Mouse (Mus musculus): ENCODE measurements around the gene Nutm1. TPM values are rescaled to one million over a fixed set of nuclear protein-coding genes. Genes with fewer than 3 reads are reported as not detected.

Nutm1 gene
- total and polyA plus RNA-seq, 3 experiments: 0.04 to 0.13 TPM; not detected in 1

GRCm38 (mm10) chr2:112246193-112246592 lies 12.9 kb downstream of the Nutm1 start:
- no peak overlapping the region for H3K27ac ChIP-seq (ENCODE audit: control insufficient read depth, low read depth, low read length)
- no peak overlapping the region for H3K4me3 ChIP-seq (ENCODE audit: control insufficient read depth in 1 of 2, insufficient read depth in 1 of 2, low read depth in 2 of 2, low read length in 2 of 2)
- no peaks in the 10 kb centered on the region for H3K4me1 ChIP-seq (ENCODE audit: control insufficient read depth in 1 of 2, insufficient read depth in 2 of 2, low read length in 2 of 2)
- no peaks in the 10 kb centered on the region for H3K36me3 ChIP-seq (ENCODE audit: control insufficient read depth in 1 of 2, insufficient read depth in 2 of 2, low read length in 2 of 2)
- no peaks in the 10 kb centered on the region for H3K27me3 ChIP-seq (ENCODE audit: control insufficient read depth in 1 of 2, insufficient read depth in 2 of 2, low read length in 2 of 2)
- no peak overlapping the region for H3K9ac ChIP-seq (ENCODE audit: control insufficient read depth, low read depth, low read length, poor library complexity, severe bottlenecking)
- no peak for DNase-seq (ENCODE audit: low read depth, low spot score)
- TF ChIP-seq MYB (IDR thresholded peaks at IDR 0.05; ENCODE audit: low read depth, low read length) (no peak), RCOR1 (IDR thresholded peaks at IDR 0.05; ENCODE audit: low read depth, low read length) (no peak), NELFE (IDR thresholded peaks at IDR 0.05; ENCODE audit: low read depth, low read length) (no peak), SMC3 (IDR thresholded peaks at IDR 0.05; ENCODE audit: low read depth, low read length) (no peak), TAL1 (IDR thresholded peaks at IDR 0.05; ENCODE audit: low read length) (no peak), USF1 (IDR thresholded peaks at IDR 0.05; ENCODE audit: low read depth, low read length) (no peak), SIN3A (IDR thresholded peaks at IDR 0.05; ENCODE audit: low read length) (no peak), ETS1 (IDR thresholded peaks at IDR 0.05; ENCODE audit: low read depth, low read length) (no peak), NRF1 (IDR thresholded peaks at IDR 0.05; ENCODE audit: insufficient read depth, low read depth, low read length, poor library complexity, severe bottlenecking) (no peak), UBTF (IDR thresholded peaks at IDR 0.05; ENCODE audit: borderline replicate concordance, insufficient read depth, low read depth, low read length) (no peak), MXI1 (IDR thresholded peaks at IDR 0.05; ENCODE audit: low read depth, low read length) (no peak), CTCF (IDR thresholded peaks at IDR 0.05 in 2 of 3, conservative IDR thresholded peaks at IDR 0.05 in 1 of 3; ENCODE audit: control insufficient read depth in 1 of 3, insufficient read depth in 1 of 3, low read depth in 2 of 3, low read length in 3 of 3, poor library complexity in 1 of 3, severe bottlenecking in 1 of 3) (no peak), RAD21 (IDR thresholded peaks at IDR 0.05; ENCODE audit: low read depth, low read length) (no peak), MYC (IDR thresholded peaks at IDR 0.05; ENCODE audit: low read depth, low read length) (no peak), POLR2A (IDR thresholded peaks at IDR 0.05; ENCODE audit: control insufficient read depth in 1 of 2, insufficient read depth in 1 of 2, low read depth in 1 of 2, low read length in 2 of 2, poor library complexity in 1 of 2) (no peak), GATA1 (IDR thresholded peaks at IDR 0.05; ENCODE audit: low read depth, low read length) (no peak), USF2 (IDR thresholded peaks at IDR 0.05; ENCODE audit: borderline replicate concordance in 1 of 2, insufficient read depth in 1 of 2, low read depth in 1 of 2, low read length in 2 of 2) (no peak), ZMIZ1 (IDR thresholded peaks at IDR 0.05; ENCODE audit: low read depth, low read length) (no peak)
- H3K9me3 ChIP-seq (replicated peaks; ENCODE audit: insufficient read depth, low read length): no peaks in the 10 kb centered on the region
- no peaks in the 10 kb centered on the region for H3K79me2 ChIP-seq (ENCODE audit: control insufficient read depth, insufficient read depth, low read length, poor library complexity)

GRCm38 (mm10) chr2:112245307-112245706 lies 13.8 kb downstream of the Nutm1 start:
- TF ChIP-seq MEF2A (IDR thresholded peaks at IDR 0.05; ENCODE audit: extremely low read depth, insufficient replicate concordance, low read depth, low read length, poor library complexity, severe bottlenecking) (no peak), MYB (IDR thresholded peaks at IDR 0.05; ENCODE audit: low read depth, low read length) (no peak), RAD21 (IDR thresholded peaks at IDR 0.05; ENCODE audit: low read depth, low read length) (no peak), UBTF (IDR thresholded peaks at IDR 0.05; ENCODE audit: borderline replicate concordance, insufficient read depth, low read depth, low read length) (no peak), POLR2AphosphoS2 (IDR thresholded peaks at IDR 0.05; ENCODE audit: low read length) (no peak)
- no peak for DNase-seq (ENCODE audit: low read depth, low spot score)
- no peaks in the 10 kb centered on the region for H3K36me3 ChIP-seq (ENCODE audit: control insufficient read depth in 1 of 2, insufficient read depth in 2 of 2, low read length in 2 of 2)
- no peak overlapping the region for H3K27ac ChIP-seq (ENCODE audit: control insufficient read depth, low read depth, low read length)
- H3K4me1 ChIP-seq (ENCODE audit: control insufficient read depth in 1 of 2, insufficient read depth in 2 of 2, low read length in 2 of 2): 0 out of 4 replicates have a peak, but pooled peaks cover 0 to 3% of the 10 kb centered on the region in 2 experiments
- no peaks in the 10 kb centered on the region for H3K9me3 ChIP-seq (replicated peaks; ENCODE audit: insufficient read depth, low read length)
- H3K9ac ChIP-seq (ENCODE audit: control insufficient read depth, low read depth, low read length, poor library complexity, severe bottlenecking): no peak overlapping the region
- H3K79me2 ChIP-seq (ENCODE audit: control insufficient read depth, insufficient read depth, low read length, poor library complexity): peaks cover 4% of the 10 kb centered on the region; the same call in 1 of the 2 replicates
- H3K27me3 ChIP-seq (ENCODE audit: control insufficient read depth in 1 of 2, insufficient read depth in 2 of 2, low read length in 2 of 2): no peaks in the 10 kb centered on the region
- no peak overlapping the region for H3K4me3 ChIP-seq (ENCODE audit: control insufficient read depth in 1 of 2, insufficient read depth in 1 of 2, low read depth in 2 of 2, low read length in 2 of 2)
